Mouse (Mus musculus) CH12.LX (cell line): ENCODE data around the gene Trnp1.

Experiments
- CHD2 ChIP-seq: IDR thresholded peaks from 2 replicates; pipeline ENCODE4 v1.6.1; 2011; ENCODE audit warnings: low read length, improper control_type of control experiment
- CTCF ChIP-seq, 2 experiments: IDR thresholded peaks in 1 of 2; conservative IDR thresholded peaks in 1 of 2; 2 replicates each; pipeline ENCODE4 v1.5.1; 2011 to 2012; ENCODE audit warnings: low read depth in 2 of 2, low read length in 2 of 2, improper control_type of control experiment in 1 of 2, inconsistent platforms in 1 of 2, mild to moderate bottlenecking in 1 of 2, moderate library complexity in 1 of 2
- ELF1 ChIP-seq: IDR thresholded peaks from 2 replicates; pipeline ENCODE4 v1.6.1; 2014; ENCODE audit warnings: low read depth, mild to moderate bottlenecking, inconsistent platforms, low read length, improper control_type of control experiment
- MAFK ChIP-seq: IDR thresholded peaks from 2 replicates; pipeline ENCODE4 v1.6.1; 2011; ENCODE audit warnings: low read length, improper control_type of control experiment; ENCODE audit not compliant: insufficient replicate concordance
- MAX ChIP-seq: IDR thresholded peaks from 2 replicates; pipeline ENCODE4 v1.6.1; 2011; ENCODE audit warnings: low read length, improper control_type of control experiment
- NELFE ChIP-seq: IDR thresholded peaks from 2 replicates; pipeline ENCODE4 v1.6.1; 2011; ENCODE audit warnings: low read depth, low read length, improper control_type of control experiment
- POLR2A ChIP-seq: IDR thresholded peaks from 2 replicates; pipeline ENCODE4 v1.6.1; 2011; ENCODE audit warnings: low read depth, mild to moderate bottlenecking, improper control_type of control experiment, low read length
- SIN3A ChIP-seq: IDR thresholded peaks from 2 replicates; pipeline ENCODE4 v1.6.1; 2012; ENCODE audit warnings: low read length, improper control_type of control experiment, inconsistent platforms
- TCF12 ChIP-seq: IDR thresholded peaks from 2 replicates; pipeline ENCODE4 v1.6.1; 2014; ENCODE audit warnings: low read depth, mild to moderate bottlenecking, inconsistent platforms, low read length, improper control_type of control experiment

GRCm38 (mm10) chr4:133479458-133480184, 18.7 kb downstream of the Trnp1 start, which contains the start of gene Tent5b:
- TF ChIP-seq MAX: no peak; the same call in 1 of the 2 replicates
- TF ChIP-seq TCF12: no peak
- peak; percentile 45; the same call in 1 of the 2 replicates for TF ChIP-seq ELF1
- no peak for TF ChIP-seq MAFK
- TF ChIP-seq CTCF (conservative IDR thresholded peaks at IDR 0.05 in 1 of 2, IDR thresholded peaks at IDR 0.05 in 1 of 2; ENCODE audit: low read depth in 2 of 2, low read length in 2 of 2): peak; percentile 49 to 85
- TF ChIP-seq SIN3A: peak; percentile 63; the same call in 1 of the 2 replicates
- TF ChIP-seq NELFE: no peak
- TF ChIP-seq CHD2: peak; percentile 82
- no peak for TF ChIP-seq POLR2A
